Mouse (Mus musculus) retina, adult 2 months (tissue): ENCODE results near the gene Zfp472.
"Not testable (repeated sequence)": the region's sequence is repeated elsewhere in the genome, so short reads cannot be mapped to it uniquely, and the experiment has no call there.

ENCODE experiments used
- DNase-seq: peaks from one replicate; pipeline ENCODE4 v3.0.0-alpha.2; 2012; ENCODE audit warnings: low read depth, low spot score

Gene Zfp472

DNA sequence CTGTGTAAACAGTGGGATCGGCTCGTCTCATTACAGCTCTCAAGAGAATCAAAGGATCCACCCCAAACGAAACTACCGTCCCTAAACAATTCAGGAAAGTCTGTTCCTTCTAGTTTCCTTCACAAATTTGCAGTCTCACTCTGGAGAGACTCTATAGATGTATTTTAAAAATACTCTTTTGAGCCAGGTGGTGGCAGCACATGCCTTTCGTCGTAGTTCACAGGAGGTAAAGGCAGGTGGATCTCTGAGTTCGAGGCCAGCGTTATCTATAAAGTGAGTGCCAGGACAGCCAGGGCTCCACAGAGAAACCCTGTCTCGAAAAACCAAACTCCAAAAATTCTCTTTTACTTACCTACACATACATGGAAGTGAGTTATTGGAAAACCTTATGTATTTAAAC, 42.7 kb downstream of the Zfp472 start:
- DNase-seq, result no peak

- DNase-seq, result not testable (repeated sequence)
These were observed 54.8 kb downstream of the Zfp472 start for GRCm38 (mm10) chr17:33020434-33020833.
